Mouse (Mus musculus) heart, adult 8-10 months (tissue): ENCODE results near the gene Erg28. TPM values are rescaled to one million over a fixed set of nuclear protein-coding genes. Genes with fewer than 3 reads are reported as not detected.
A peak's percentile ranks its signal among the peaks of the same experiment; 100 is the strongest.

Experiments used
- DNase-seq: peaks from one replicate; pipeline ENCODE4 v3.0.0; 2022; ENCODE audit warnings: low spot score
- total RNA-seq, 4 experiments: library from RNA; stranded (reverse); gene quantifications; 2 replicates each; pipeline ENCODE4 v1.2.4; 2022

Erg28 gene
- total RNA-seq, 4 experiments from 2014 or later = 5.7 to 7.7 (median 7.1) TPM

DNA sequence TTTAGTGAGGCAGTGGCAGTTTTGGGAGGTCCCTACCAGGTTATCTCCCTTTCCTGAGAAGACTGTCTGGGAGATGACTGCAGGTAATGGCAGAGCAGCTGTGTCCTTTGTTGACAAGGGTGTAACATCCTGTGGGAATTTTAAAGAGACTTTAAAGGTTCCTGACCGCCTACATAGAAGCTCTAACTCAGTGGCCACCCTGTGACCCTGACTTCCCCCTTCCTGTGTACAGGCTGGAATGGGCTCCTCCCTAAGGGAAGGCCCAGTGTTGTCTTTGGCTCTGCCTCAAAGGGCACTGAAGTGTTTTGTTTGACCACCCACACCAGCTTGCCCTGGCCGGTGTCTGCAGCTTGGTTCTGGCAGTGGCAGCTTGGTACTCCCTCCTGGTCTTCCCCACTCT, 10.8 kb downstream of the Erg28 start:
- peak; percentile 78 for DNase-seq

DNA sequence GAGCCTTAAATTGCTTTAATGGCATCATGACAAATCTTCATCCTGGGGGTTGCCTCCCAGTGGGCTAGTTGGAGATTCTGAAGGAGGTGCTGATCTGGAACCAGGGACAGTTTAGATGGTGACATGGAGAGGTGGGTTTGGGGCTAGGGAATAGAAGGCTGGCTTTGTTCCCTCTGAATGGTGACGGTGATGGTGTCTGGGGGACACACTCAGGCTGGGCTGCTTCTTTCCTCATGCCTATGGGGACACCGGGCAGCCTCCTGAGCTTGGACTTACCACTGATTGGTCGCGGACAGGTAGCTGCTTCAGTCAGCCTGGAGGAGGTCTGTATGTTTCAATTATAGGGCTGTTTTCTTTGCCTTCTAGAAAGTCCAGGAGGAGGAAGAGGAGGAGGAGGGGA, 12.7 kb downstream of the Erg28 start:
- no peak for DNase-seq

GRCm38 (mm10) chr12:85810959-85811358, 13.4 kb downstream of the Erg28 start:
- DNase-seq = no peak

GRCm38 (mm10) chr12:85809726-85810125, 14.6 kb downstream of the Erg28 start:
- no peak for DNase-seq

- DNase-seq = no peak
Measured at GRCm38 (mm10) chr12:85800031-85800430, 24.3 kb downstream of the Erg28 start.

DNA sequence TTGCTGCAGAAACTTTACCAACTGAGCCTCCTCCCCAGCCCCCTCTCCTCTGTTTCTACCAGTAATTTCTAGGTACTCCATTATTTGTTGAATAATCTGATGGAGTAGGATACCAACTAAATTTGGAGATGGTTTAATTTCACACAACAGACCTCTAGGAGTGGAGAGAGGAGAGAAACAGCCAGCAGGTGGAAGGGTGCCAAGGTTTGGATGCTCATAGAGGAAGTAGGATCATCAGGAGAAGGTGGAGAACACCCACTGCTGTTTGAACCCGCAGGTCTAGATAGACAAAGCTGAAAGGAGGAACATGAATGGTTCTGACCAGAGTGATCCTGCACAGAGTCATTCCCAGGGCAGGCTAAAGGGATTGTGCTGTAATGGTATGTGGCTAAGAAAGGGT, 28.8 kb downstream of the Erg28 start:
- no peak for DNase-seq

- no peak for DNase-seq
Measured at GRCm38 (mm10) chr12:85794094-85794493, 30.3 kb downstream of the Erg28 start.

GRCm38 (mm10) chr12:85792821-85793346, 31.5 kb downstream of the Erg28 start:
- DNase-seq = peak; percentile 37

GRCm38 (mm10) chr12:85792158-85792557, 32.2 kb downstream of the Erg28 start:
- DNase-seq = no peak

GRCm38 (mm10) chr12:85784916-85785815, 39.2 kb downstream of the Erg28 start:
- peak; percentile 48 for DNase-seq

- DNase-seq = no peak
Measured at GRCm38 (mm10) chr12:85781606-85782005, 42.7 kb downstream of the Erg28 start.

GRCm38 (mm10) chr12:85779707-85780106, 44.6 kb downstream of the Erg28 start:
- no peak for DNase-seq

DNA sequence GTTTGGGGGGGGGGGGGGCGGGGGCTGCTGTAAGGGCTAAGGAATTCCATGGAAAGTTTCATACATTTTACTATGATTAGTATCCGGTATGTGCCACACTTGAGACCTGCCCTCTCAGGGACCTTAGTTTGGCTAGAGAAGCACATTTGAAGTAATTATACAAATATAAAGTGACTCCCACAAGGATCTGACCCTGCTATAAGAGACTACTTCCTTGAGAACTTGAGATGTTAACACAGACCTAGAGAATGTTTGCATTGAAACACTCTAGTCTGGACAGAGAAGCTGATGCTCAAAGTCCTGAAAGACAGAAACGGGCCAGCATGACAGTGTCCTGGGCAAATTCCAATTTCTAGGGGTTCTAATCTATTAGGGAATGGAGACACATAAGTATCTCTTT, 45.4 kb downstream of the Erg28 start:
- no peak for DNase-seq

DNA sequence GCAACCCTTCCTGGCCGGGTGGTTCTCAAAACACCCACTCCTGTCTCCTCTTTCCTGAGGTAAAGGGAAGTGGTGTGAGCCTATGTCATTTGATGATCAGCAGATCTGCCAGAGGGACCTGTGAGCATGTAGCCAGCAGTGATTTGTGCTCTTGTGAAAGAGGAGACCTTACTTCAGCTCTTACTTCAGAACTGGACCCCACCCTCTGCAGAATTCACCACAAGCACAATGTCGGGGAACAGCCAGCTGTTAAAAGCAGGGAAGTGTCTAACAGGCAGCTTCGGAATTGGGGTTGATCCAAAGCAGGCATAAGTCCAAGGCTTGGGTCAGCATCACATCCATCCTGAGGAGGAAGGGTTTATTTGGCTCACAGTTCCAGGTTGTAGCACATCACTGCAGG, 53.0 kb downstream of the Erg28 start:
- peak; percentile 29 for DNase-seq

- no peak for DNase-seq
Measured at GRCm38 (mm10) chr12:85767750-85768149, 56.6 kb downstream of the Erg28 start.

DNA sequence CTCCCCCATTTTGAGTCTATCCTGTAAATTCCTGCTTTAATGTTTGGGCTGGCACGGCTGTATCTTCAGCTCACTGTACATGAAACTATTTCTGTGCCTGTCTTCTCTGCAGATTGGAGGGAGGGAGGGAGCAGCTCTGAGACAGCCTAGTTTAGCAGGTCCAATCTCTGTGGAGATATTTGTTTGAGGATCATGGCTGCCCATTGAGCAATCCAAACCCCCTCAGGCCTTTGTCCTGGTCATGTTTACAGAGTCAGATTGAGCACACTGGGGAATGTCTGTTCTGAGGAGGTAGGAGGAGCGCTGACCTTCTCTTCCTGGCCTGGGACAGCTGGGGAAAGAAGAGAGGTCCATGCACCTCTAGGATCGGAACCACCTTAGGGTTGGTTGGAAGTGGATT, 58.1 kb downstream of the Erg28 start:
- DNase-seq = no peak

Other genes with a start within 250 kb of the Erg28 start
- 1 to 10 TPM; 6.5 to 9.2 (median 7.9) TPM for gene Jdp2, start 225.5 kb downstream of the Erg28 start, total RNA-seq
- gene Batf, start 137.9 kb downstream of the Erg28 start, total RNA-seq = 1 to 10 TPM in 1 of 4 experiments, under 1 TPM in 3; 0.38 to 1.1 (median 0.91) TPM
- gene Flvcr2, start 78.0 kb downstream of the Erg28 start, total RNA-seq = 1 to 10 TPM; 1.9 to 2.6 (median 2.3) TPM
- gene Ttll5, start 109 bp upstream of the Erg28 start, total RNA-seq = 10 to 100 TPM; 12.8 to 20.7 (median 14.9) TPM